Mouse (Mus musculus): Measurements from ENCODE around the gene Pim3. TPM values are rescaled to one million over a fixed set of nuclear protein-coding genes. Genes with fewer than 3 reads are reported as not detected.

Pim3 gene
- polyA plus RNA-seq, 1 experiment from 2014 or later, result 70.3 TPM

GRCm38 (mm10) chr15:88840126-88840525, 21.9 kb upstream of the Pim3 start:
- no peaks in the 10 kb centered on the region for H3K36me3 ChIP-seq
- no peaks in the 10 kb centered on the region for H3K27me3 ChIP-seq
- H3K9me3 ChIP-seq, result no peaks in the 10 kb centered on the region
- H3K4me2 ChIP-seq, result no peak overlapping the region; the same call in 1 of the 2 replicates
- no peak overlapping the region for H3K4me3 ChIP-seq
- H3K4me1 ChIP-seq, result peaks cover 42% of the 10 kb centered on the region
- 0 out of 2 replicates have a peak overlapping the region, but pooled peaks have one; percentile 17 for H3K9ac ChIP-seq
- 48% methylated on average over 10 of the region's 10 CpGs for WGBS
- ATAC-seq (ENCODE audit: borderline replicate concordance, extremely low read depth, low FRiP score, low TSS enrichment), result no peak
- peak overlapping the region; percentile 92 for H3K27ac ChIP-seq

- no peak overlapping the region for H3K27ac ChIP-seq
- WGBS, result 92% methylated on average over 2 of the region's 2 CpGs
- H3K27me3 ChIP-seq, result no peaks in the 10 kb centered on the region
- H3K4me1 ChIP-seq, result peaks cover 42% of the 10 kb centered on the region
- no peak overlapping the region for H3K4me3 ChIP-seq
- ATAC-seq (ENCODE audit: borderline replicate concordance, extremely low read depth, low FRiP score, low TSS enrichment), result no peak
- H3K9ac ChIP-seq, result no peak overlapping the region
- H3K36me3 ChIP-seq, result no peaks in the 10 kb centered on the region
- H3K4me2 ChIP-seq, result no peak overlapping the region
- no peaks in the 10 kb centered on the region for H3K9me3 ChIP-seq
Observed at GRCm38 (mm10) chr15:88841160-88841559, 20.8 kb upstream of the Pim3 start.

- no peak for ATAC-seq (ENCODE audit: borderline replicate concordance, extremely low read depth, low FRiP score, low TSS enrichment)
- Histone ChIP-seq H3K4me3 (no peak overlapping the region), H3K4me2 (no peak overlapping the region), H3K36me3 (no peaks in the 10 kb centered on the region), H3K9me3 (no peaks in the 10 kb centered on the region), H3K27me3 (no peaks in the 10 kb centered on the region), H3K4me1 (peaks cover 39% of the 10 kb centered on the region), H3K9ac (no peak overlapping the region), H3K27ac (no peak overlapping the region)
- WGBS, result 95% methylated on average over 3 of the region's 3 CpGs
Observed at GRCm38 (mm10) chr15:88841580-88842299, 20.2 kb upstream of the Pim3 start.

GRCm38 (mm10) chr15:88842300-88842673, 19.7 kb upstream of the Pim3 start:
- no peaks in the 10 kb centered on the region for H3K27me3 ChIP-seq
- H3K4me1 ChIP-seq, result peaks cover 34% of the 10 kb centered on the region
- H3K9me3 ChIP-seq, result no peaks in the 10 kb centered on the region
- no peak overlapping the region for H3K9ac ChIP-seq
- no peak overlapping the region for H3K4me2 ChIP-seq
- H3K4me3 ChIP-seq, result no peak overlapping the region
- no peak overlapping the region for H3K27ac ChIP-seq
- 60% methylated on average over 3 of the region's 3 CpGs for WGBS
- ATAC-seq (ENCODE audit: borderline replicate concordance, extremely low read depth, low FRiP score, low TSS enrichment), result no peak
- H3K36me3 ChIP-seq, result no peaks in the 10 kb centered on the region

GRCm38 (mm10) chr15:88843486-88844097, 18.4 kb upstream of the Pim3 start:
- H3K4me3 ChIP-seq, result no peak overlapping the region
- H3K27me3 ChIP-seq, result no peaks in the 10 kb centered on the region
- H3K27ac ChIP-seq, result peak overlapping the region; percentile 24; the same call in 1 of the 2 replicates
- H3K4me2 ChIP-seq, result no peak overlapping the region
- no peaks in the 10 kb centered on the region for H3K9me3 ChIP-seq
- no peak overlapping the region for H3K9ac ChIP-seq
- H3K4me1 ChIP-seq, result peaks cover 25% of the 10 kb centered on the region
- ATAC-seq (ENCODE audit: borderline replicate concordance, extremely low read depth, low FRiP score, low TSS enrichment), result no peak; the same call in 1 of the 2 replicates
- H3K36me3 ChIP-seq, result no peaks in the 10 kb centered on the region
- 27% methylated on average over 8 of the region's 8 CpGs for WGBS

- Histone ChIP-seq H3K4me2 (no peak overlapping the region), H3K4me1 (peaks cover 18% of the 10 kb centered on the region), H3K9me3 (no peaks in the 10 kb centered on the region), H3K27me3 (no peaks in the 10 kb centered on the region), H3K36me3 (no peaks in the 10 kb centered on the region), H3K27ac (no peak overlapping the region), H3K4me3 (no peak overlapping the region), H3K9ac (no peak overlapping the region)
- WGBS, result 90% methylated on average over 7 of the region's 7 CpGs
- ATAC-seq (ENCODE audit: borderline replicate concordance, extremely low read depth, low FRiP score, low TSS enrichment), result no peak
Observed at GRCm38 (mm10) chr15:88844966-88845365, 17.0 kb upstream of the Pim3 start.

GRCm38 (mm10) chr15:88848661-88849060, 13.3 kb upstream of the Pim3 start:
- no peaks in the 10 kb centered on the region for H3K27me3 ChIP-seq
- no peak overlapping the region for H3K4me3 ChIP-seq
- no peak overlapping the region for H3K9ac ChIP-seq
- no peak overlapping the region for H3K27ac ChIP-seq
- no peak for ATAC-seq (ENCODE audit: borderline replicate concordance, extremely low read depth, low FRiP score, low TSS enrichment)
- H3K9me3 ChIP-seq, result no peaks in the 10 kb centered on the region
- no peaks in the 10 kb centered on the region for H3K36me3 ChIP-seq
- H3K4me2 ChIP-seq, result no peak overlapping the region
- peaks cover 30% of the 10 kb centered on the region for H3K4me1 ChIP-seq
- WGBS, result 86% methylated on average over 1 of the region's 1 CpGs

- Histone ChIP-seq H3K4me3 (no peak overlapping the region), H3K9ac (no peak overlapping the region), H3K27ac (peak overlapping the region; percentile 95), H3K4me2 (no peak overlapping the region), H3K36me3 (no peaks in the 10 kb centered on the region), H3K27me3 (no peaks in the 10 kb centered on the region), H3K4me1 (peaks cover 36% of the 10 kb centered on the region), H3K9me3 (no peaks in the 10 kb centered on the region)
- WGBS, result 83% methylated on average over 2 of the region's 2 CpGs
- no peak for ATAC-seq (ENCODE audit: borderline replicate concordance, extremely low read depth, low FRiP score, low TSS enrichment)
Observed at GRCm38 (mm10) chr15:88849621-88850020, 12.4 kb upstream of the Pim3 start.

GRCm38 (mm10) chr15:88850146-88850826, 11.7 kb upstream of the Pim3 start:
- H3K9me3 ChIP-seq, result no peaks in the 10 kb centered on the region
- H3K27me3 ChIP-seq, result no peaks in the 10 kb centered on the region
- peak overlapping the region; percentile 95 for H3K27ac ChIP-seq
- no peaks in the 10 kb centered on the region for H3K36me3 ChIP-seq
- peak; percentile 78 for ATAC-seq (ENCODE audit: borderline replicate concordance, extremely low read depth, low FRiP score, low TSS enrichment)
- WGBS, result 34% methylated on average over 10 of the region's 10 CpGs
- no peak overlapping the region for H3K9ac ChIP-seq
- peaks cover 43% of the 10 kb centered on the region for H3K4me1 ChIP-seq
- peak overlapping the region; percentile 13; the same call in 1 of the 2 replicates for H3K4me2 ChIP-seq
- no peak overlapping the region for H3K4me3 ChIP-seq

GRCm38 (mm10) chr15:88851076-88851475, 10.9 kb upstream of the Pim3 start:
- Histone ChIP-seq H3K9me3 (no peaks in the 10 kb centered on the region), H3K4me3 (no peak overlapping the region), H3K4me2 (peak overlapping the region; percentile 9; the same call in 1 of the 2 replicates), H3K9ac (no peak overlapping the region), H3K36me3 (no peaks in the 10 kb centered on the region), H3K4me1 (peaks cover 51% of the 10 kb centered on the region), H3K27ac (peak overlapping the region; percentile 95), H3K27me3 (no peaks in the 10 kb centered on the region)
- WGBS, result 24% methylated on average over 3 of the region's 3 CpGs
- ATAC-seq (ENCODE audit: borderline replicate concordance, extremely low read depth, low FRiP score, low TSS enrichment), result peak; percentile 20

GRCm38 (mm10) chr15:88851507-88852149, 10.4 kb upstream of the Pim3 start:
- H3K4me1 ChIP-seq, result peaks cover 51% of the 10 kb centered on the region
- peak overlapping the region; percentile 95 for H3K27ac ChIP-seq
- H3K36me3 ChIP-seq, result no peaks in the 10 kb centered on the region
- H3K4me3 ChIP-seq, result no peak overlapping the region
- no peak overlapping the region for H3K9ac ChIP-seq
- no peaks in the 10 kb centered on the region for H3K9me3 ChIP-seq
- WGBS, result 66% methylated on average over 10 of the region's 10 CpGs
- H3K27me3 ChIP-seq, result no peaks in the 10 kb centered on the region
- H3K4me2 ChIP-seq, result peak overlapping the region; percentile 9; the same call in 1 of the 2 replicates
- peak; percentile 70 for ATAC-seq (ENCODE audit: borderline replicate concordance, extremely low read depth, low FRiP score, low TSS enrichment)

Data from lung, embryonic 15.5 days (tissue).